Mouse (Mus musculus) embryonic fibroblast, embryonic 13.5 days (primary cell): Measurements from ENCODE around the gene Insig2.

Source experiments
- CTCF ChIP-seq: IDR thresholded peaks from 2 replicates; pipeline ENCODE4 v1.5.1; 2011; ENCODE audit warnings: mild to moderate bottlenecking, control low read depth, low read length, moderate library complexity, borderline replicate concordance; ENCODE audit not compliant: insufficient read depth
- POLR2A ChIP-seq: IDR thresholded peaks from 2 replicates; pipeline ENCODE4 v1.6.1; 2011; ENCODE audit warnings: low read depth, mild to moderate bottlenecking, control low read depth, low read length, moderate library complexity

GRCm38 (mm10) chr1:121332485-121332884 lies at the start of gene Insig2:
- TF ChIP-seq POLR2A (no peak), CTCF (no peak)
